Mouse (Mus musculus): ENCODE measurements around the gene Hecw1. TPM values are rescaled to one million over a fixed set of nuclear protein-coding genes. Genes with fewer than 3 reads are reported as not detected.
A peak's percentile ranks its signal among the peaks of the same experiment; 100 is the strongest.

The Hecw1 gene
- polyA plus RNA-seq, 2 experiments, result 0.02 to 0.04 TPM

- H3K27ac ChIP-seq, result no peak overlapping the region
- H3K4me1 ChIP-seq (replicated peaks; ENCODE audit: control insufficient read depth in 2 of 2, insufficient read depth in 2 of 2, low read length in 1 of 2), result no peaks in the 10 kb centered on the region; a peak in 1 of 4 replicates
- no peak for DNase-seq (ENCODE audit: low read depth in 3 of 3, low spot score in 3 of 3)
- ATAC-seq (ENCODE audit: insufficient read depth), result no peak
- H3K9me3 ChIP-seq (ENCODE audit: control insufficient read depth, low read length), result no peaks in the 10 kb centered on the region
- H3K9ac ChIP-seq (replicated peaks), result no peak overlapping the region
- no peak for TF ChIP-seq EP300 (IDR thresholded peaks at IDR 0.05; ENCODE audit: low read depth)
- peaks cover 18% of the 10 kb centered on the region for H3K27me3 ChIP-seq (ENCODE audit: control insufficient read depth, insufficient read depth, low read length)
- WGBS (ENCODE audit: insufficient replicate concordance), result 33% methylated on average over 4 of the region's 4 CpGs
- H3K36me3 ChIP-seq (replicated peaks; ENCODE audit: control insufficient read depth, insufficient read depth, low read depth), result no peaks in the 10 kb centered on the region
- peak overlapping the region; percentile 56 for H3K4me2 ChIP-seq (ENCODE audit: low read depth)
- no peak overlapping the region for H3K4me3 ChIP-seq (ENCODE audit: insufficient read depth in 1 of 2, low read depth in 2 of 2, low read length in 2 of 2)
Measured at GRCm38 (mm10) chr13:14521746-14522127, 1.3 kb downstream of the Hecw1 start.

GRCm38 (mm10) chr13:14519605-14520004, 3.4 kb downstream of the Hecw1 start:
- H3K4me3 ChIP-seq (ENCODE audit: insufficient read depth in 1 of 2, low read depth in 2 of 2, low read length in 2 of 2), result no peak overlapping the region
- no peak overlapping the region for H3K9ac ChIP-seq (replicated peaks)
- DNase-seq (ENCODE audit: low read depth in 3 of 3, low spot score in 3 of 3) (no peak), ATAC-seq (ENCODE audit: insufficient read depth) (no peak)
- H3K9me3 ChIP-seq (ENCODE audit: control insufficient read depth, low read length), result no peaks in the 10 kb centered on the region
- H3K4me1 ChIP-seq (replicated peaks; ENCODE audit: control insufficient read depth in 2 of 2, insufficient read depth in 2 of 2, low read length in 1 of 2), result no peaks in the 10 kb centered on the region; a peak in 1 of 4 replicates
- no peak overlapping the region for H3K4me2 ChIP-seq (ENCODE audit: low read depth)
- WGBS (ENCODE audit: insufficient replicate concordance), result 46% methylated on average over 3 of the region's 3 CpGs
- no peaks in the 10 kb centered on the region for H3K36me3 ChIP-seq (replicated peaks; ENCODE audit: control insufficient read depth, insufficient read depth, low read depth)
- H3K27me3 ChIP-seq (ENCODE audit: control insufficient read depth, insufficient read depth, low read length), result peaks cover 18% of the 10 kb centered on the region
- TF ChIP-seq EP300 (IDR thresholded peaks at IDR 0.05; ENCODE audit: low read depth) (no peak), CTCF (IDR thresholded peaks at IDR 0.05; ENCODE audit: low read depth) (no peak)
- no peak overlapping the region for H3K27ac ChIP-seq

GRCm38 (mm10) chr13:14517478-14517877, 5.5 kb downstream of the Hecw1 start:
- Histone ChIP-seq H3K27me3 (ENCODE audit: control insufficient read depth, insufficient read depth, low read length) (peaks cover 8% of the 10 kb centered on the region), H3K4me3 (ENCODE audit: insufficient read depth in 1 of 2, low read depth in 2 of 2, low read length in 2 of 2) (no peak overlapping the region), H3K4me1 (replicated peaks; ENCODE audit: control insufficient read depth in 2 of 2, insufficient read depth in 2 of 2, low read length in 1 of 2) (no peaks in the 10 kb centered on the region; a peak in 1 of 4 replicates), H3K9ac (replicated peaks) (no peak overlapping the region), H3K27ac (no peak overlapping the region), H3K4me2 (ENCODE audit: low read depth) (no peak overlapping the region), H3K9me3 (ENCODE audit: control insufficient read depth, low read length) (no peaks in the 10 kb centered on the region), H3K36me3 (replicated peaks; ENCODE audit: control insufficient read depth, insufficient read depth, low read depth) (no peaks in the 10 kb centered on the region)
- TF ChIP-seq CTCF (IDR thresholded peaks at IDR 0.05; ENCODE audit: low read depth) (no peak), EP300 (IDR thresholded peaks at IDR 0.05; ENCODE audit: low read depth) (no peak)
- DNase-seq (ENCODE audit: low read depth in 3 of 3, low spot score in 3 of 3), result no peak
- ATAC-seq (ENCODE audit: insufficient read depth), result no peak
- WGBS (ENCODE audit: insufficient replicate concordance), result 55% methylated on average over 3 of the region's 3 CpGs

GRCm38 (mm10) chr13:14515106-14515505, 7.9 kb downstream of the Hecw1 start:
- Histone ChIP-seq H3K4me3 (ENCODE audit: insufficient read depth in 1 of 2, low read depth in 2 of 2, low read length in 2 of 2) (no peak overlapping the region), H3K27me3 (ENCODE audit: control insufficient read depth, insufficient read depth, low read length) (no peaks in the 10 kb centered on the region), H3K9me3 (ENCODE audit: control insufficient read depth, low read length) (no peaks in the 10 kb centered on the region), H3K9ac (replicated peaks) (no peak overlapping the region), H3K36me3 (replicated peaks; ENCODE audit: control insufficient read depth, insufficient read depth, low read depth) (no peaks in the 10 kb centered on the region), H3K27ac (no peak overlapping the region), H3K4me1 (replicated peaks; ENCODE audit: control insufficient read depth in 2 of 2, insufficient read depth in 2 of 2, low read length in 1 of 2) (no peaks in the 10 kb centered on the region), H3K4me2 (ENCODE audit: low read depth) (no peak overlapping the region)
- TF ChIP-seq EP300 (IDR thresholded peaks at IDR 0.05; ENCODE audit: low read depth) (no peak), CTCF (IDR thresholded peaks at IDR 0.05; ENCODE audit: low read depth) (no peak)
- ATAC-seq (ENCODE audit: insufficient read depth) (no peak), DNase-seq (ENCODE audit: low read depth in 3 of 3, low spot score in 3 of 3) (no peak)
- WGBS (ENCODE audit: insufficient replicate concordance), result 13% methylated on average over 2 of the region's 2 CpGs

- ATAC-seq (ENCODE audit: insufficient read depth) (no peak), DNase-seq (ENCODE audit: low read depth in 3 of 3, low spot score in 3 of 3) (no peak)
- Histone ChIP-seq H3K27ac (no peak overlapping the region), H3K4me3 (ENCODE audit: insufficient read depth in 1 of 2, low read depth in 2 of 2, low read length in 2 of 2) (no peak overlapping the region), H3K27me3 (ENCODE audit: control insufficient read depth, insufficient read depth, low read length) (no peaks in the 10 kb centered on the region), H3K36me3 (replicated peaks; ENCODE audit: control insufficient read depth, insufficient read depth, low read depth) (no peaks in the 10 kb centered on the region), H3K4me2 (ENCODE audit: low read depth) (no peak overlapping the region), H3K9me3 (ENCODE audit: control insufficient read depth, low read length) (no peaks in the 10 kb centered on the region), H3K4me1 (replicated peaks; ENCODE audit: control insufficient read depth in 2 of 2, insufficient read depth in 2 of 2, low read length in 1 of 2) (no peaks in the 10 kb centered on the region), H3K9ac (replicated peaks) (no peak overlapping the region)
- TF ChIP-seq EP300 (IDR thresholded peaks at IDR 0.05; ENCODE audit: low read depth) (no peak), CTCF (IDR thresholded peaks at IDR 0.05; ENCODE audit: low read depth) (no peak)
Measured at GRCm38 (mm10) chr13:14513934-14514333, 9.1 kb downstream of the Hecw1 start.

Measured in liver, embryonic 14.5 days (tissue).